In genomic region chr5:135914156-135914555, GRCm38 (mm10) we compare ENCODE assay signal across 10 mouse cellular contexts. TPM values are rescaled to one million over a fixed set of nuclear protein-coding genes. Genes with fewer than 3 reads are reported as not detected.
DNase-seq lines count a peak whose midpoint lies in the region; ATAC-seq lines count a peak whose summit lies in the region.
"Had no signal": no experiment of that assay in that cellular context is flagged by ENCODE, and none has a peak within 500 bp of the region (broad histone marks: within the 10 kb centered on the region; RNA-seq: fewer than 3 reads in every experiment).

No protein-coding gene starts in this region.

- peaks cover 63% of the 10 kb centered on the region for H3K4me1 ChIP-seq in liver, embryonic 13.5 days (replicated peaks)

- DNase-seq in 416B (ENCODE audit: low read depth), result peak; percentile 60
- peak; percentile 98 for DNase-seq in adipocyte (ENCODE audit: low spot score)
- peak; percentile 50 to 57 for DNase-seq in gastrocnemius, postnatal 36 days
- DNase-seq in liver, embryonic 13.5 days, result no peak
- no peak for DNase-seq in c-Kit-positive CD71-positive TER-119-positive erythroid progenitor cells, embryonic 14.5 days (ENCODE audit: low spot score)
- DNase-seq in right cerebral cortex, postnatal 10 days (ENCODE audit: low spot score in 2 of 2), result no peak
- DNase-seq in thymus, postnatal 25 days, result no peak
- no peak for DNase-seq in B cell, adult 2 months
- DNase-seq: spleen, adult 18-20 months had no signal

- H3K9ac ChIP-seq in liver, embryonic 13.5 days, result peak overlapping the region; percentile 29; the same call in 1 of the 2 replicates
- H3K9ac ChIP-seq: liver, embryonic 14.5 days had no signal

- 60% methylated on average over 6 of the region's 6 CpGs for WGBS in liver, embryonic 13.5 days (ENCODE audit: insufficient replicate concordance)

- ATAC-seq in liver, embryonic 13.5 days (ENCODE audit: low read depth), result peak; percentile 35; the same call in 1 of the 2 replicates

- H3K27ac ChIP-seq in liver, embryonic 13.5 days, result peak overlapping the region; percentile 56
- H3K27ac ChIP-seq: liver, embryonic 14.5 days had no signal

- H3K27me3 ChIP-seq in liver, embryonic 13.5 days, result no peaks in the 10 kb centered on the region

- H3K4me3 ChIP-seq in liver, embryonic 13.5 days (replicated peaks), result no peak overlapping the region

- 0 out of 2 replicates have a peak overlapping the region, but pooled peaks have one; percentile 1 for H3K4me2 ChIP-seq in liver, embryonic 13.5 days

- H3K9me3 ChIP-seq in liver, embryonic 13.5 days (replicated peaks), result no peaks in the 10 kb centered on the region

- peaks cover 84% of the 10 kb centered on the region for H3K36me3 ChIP-seq in liver, embryonic 13.5 days

- intact Hi-C loops in gastrocnemius, postnatal 36 days (cut with DNase I), result no loop called here

RNA-seq across cellular contexts. Expression of gene Ywhag, which starts 20.3 kb away (rescaled TPM):
- total RNA-seq in gastrocnemius, postnatal 36 days (2021), result 100 to 1,000 TPM; 297 to 301 TPM
- 80.8 and 100 TPM in 2 replicates for polyA plus RNA-seq in liver, embryonic 13.5 days (2015; fragmentation: Nextera tagmentation; extraction: Ambion mirVana)

RNA-seq across cellular contexts. Expression of gene Hspb1, which starts 26.4 kb away (rescaled TPM):
- total RNA-seq in gastrocnemius, postnatal 36 days (2021), result 100 to 1,000 TPM; 269 to 277 TPM
- polyA plus RNA-seq in liver, embryonic 13.5 days (2015; fragmentation: Nextera tagmentation; extraction: Ambion mirVana), result 6.4 and 7.3 TPM in 2 replicates

Comparison
In these comparisons a context has a peak if more than half of its experiments do, and no peak if none do; other contexts are left out.
1. DNase-seq: peak in 416B (single experiment), adipocyte (single experiment) and gastrocnemius, postnatal 36 days (2 of 2); none in liver, embryonic 13.5 days (single experiment), c-Kit-positive CD71-positive TER-119-positive erythroid progenitor cells, embryonic 14.5 days (single experiment), right cerebral cortex, postnatal 10 days (0 of 2), thymus, postnatal 25 days (single experiment) and B cell, adult 2 months (0 of 2).